Mouse (Mus musculus) brain, embryonic 14.5 days (tissue): ENCODE data around the gene 4930523C07Rik.

ENCODE experiments used
- CTCF ChIP-seq: fragments of 200-500 bp; IDR thresholded peaks from 2 replicates; pipeline ENCODE4 v1.5.1; 2012; ENCODE audit warnings: inconsistent platforms, mild to moderate bottlenecking, moderate library complexity, borderline replicate concordance; ENCODE audit not compliant: insufficient read depth, insufficient read length; ENCODE audit errors: extremely low read depth
- POLR2A ChIP-seq: fragments of 200-500 bp; IDR thresholded peaks from 2 replicates; pipeline ENCODE4 v1.6.1; 2012; ENCODE audit warnings: mild to moderate bottlenecking, inconsistent platforms, borderline replicate concordance; ENCODE audit not compliant: poor library complexity, insufficient read depth, insufficient read length, severe bottlenecking; ENCODE audit errors: extremely low read depth

DNA sequence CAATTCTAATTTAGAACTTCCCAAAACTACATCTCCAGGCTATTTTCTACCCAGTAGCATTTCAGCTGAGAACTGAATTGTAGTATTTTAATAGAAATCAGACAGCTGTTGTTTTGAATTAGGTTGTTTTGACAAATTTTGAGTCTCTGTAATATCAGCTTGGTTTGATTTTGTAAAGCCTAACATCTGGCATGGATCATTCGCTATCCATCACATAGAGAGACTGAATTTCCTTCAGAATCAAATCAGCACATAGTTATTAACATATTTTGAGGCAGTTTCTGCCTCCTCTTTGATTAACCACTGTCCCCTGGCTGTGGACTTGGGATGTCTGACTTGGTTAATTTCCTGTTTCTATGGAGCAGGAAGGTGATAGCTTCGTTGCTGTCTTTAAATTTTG is 64.4 kb downstream of the 4930523C07Rik start:
- TF ChIP-seq CTCF (no peak), POLR2A (no peak)
